Mouse (Mus musculus): Measurements from ENCODE around the gene Prl2c3. TPM values are rescaled to one million over a fixed set of nuclear protein-coding genes. Genes with fewer than 3 reads are reported as not detected.
"Not testable (repeated sequence)": the region's sequence is repeated elsewhere in the genome, so short reads cannot be mapped to it uniquely, and the experiment has no call there.

The Prl2c3 gene
- total RNA-seq (2017): not detected in 2 replicates

DNA sequence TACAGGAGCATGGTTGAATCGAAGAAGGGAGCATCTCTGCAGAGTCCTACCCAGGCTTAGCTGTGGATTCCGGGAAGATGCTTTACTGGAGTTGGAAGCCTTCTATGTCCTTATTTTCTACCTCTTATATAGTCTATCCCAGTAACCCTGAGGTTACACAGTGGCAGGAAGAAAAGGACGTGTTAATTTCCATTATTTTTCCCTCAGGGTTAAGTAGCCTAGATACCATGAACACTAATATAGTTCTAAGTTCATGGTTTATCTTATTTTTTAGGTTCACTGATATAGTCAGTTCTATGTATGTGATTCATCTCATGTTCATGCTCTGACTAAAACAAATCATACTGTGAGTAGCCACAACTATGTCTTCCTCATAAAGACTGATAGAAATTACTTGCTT, at the start of gene Prl2c3:
Prl2c3 (minus strand) TSS at position 101 of the 400 bp plus-strand sequence.
- not testable (repeated sequence) for ATAC-seq (replicated peaks in 1 of 2; ENCODE audit: insufficient read depth in 1 of 2, low FRiP score in 2 of 2, low TSS enrichment in 1 of 2, low read depth in 1 of 2, poor library complexity in 2 of 2, severe bottlenecking in 2 of 2)

DNA sequence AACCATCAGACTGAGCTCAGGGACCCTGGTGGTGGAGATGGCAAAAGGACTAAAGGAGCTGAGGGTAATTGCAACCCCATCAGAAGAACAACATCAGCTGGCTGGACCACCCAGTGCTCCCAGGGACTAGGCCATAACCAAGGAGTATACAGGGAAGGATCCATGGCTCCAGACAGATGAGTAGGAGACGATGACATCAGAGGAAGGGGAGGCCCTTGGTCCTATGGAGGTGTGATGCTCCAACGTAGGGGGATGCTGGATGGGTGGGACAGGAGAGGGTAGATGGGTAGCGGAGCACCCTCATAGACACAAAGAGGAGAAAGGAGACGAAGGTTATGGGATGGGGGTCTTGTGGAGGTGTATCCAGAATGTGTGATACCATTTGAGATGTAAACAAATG, 48.4 kb upstream of the Prl2c3 start:
- peak in 1 of 2 experiments; percentile 25; a peak in 1 of 4 replicates for ATAC-seq (replicated peaks in 1 of 2; ENCODE audit: insufficient read depth in 1 of 2, low FRiP score in 2 of 2, low TSS enrichment in 1 of 2, low read depth in 1 of 2, poor library complexity in 2 of 2, severe bottlenecking in 2 of 2)

DNA sequence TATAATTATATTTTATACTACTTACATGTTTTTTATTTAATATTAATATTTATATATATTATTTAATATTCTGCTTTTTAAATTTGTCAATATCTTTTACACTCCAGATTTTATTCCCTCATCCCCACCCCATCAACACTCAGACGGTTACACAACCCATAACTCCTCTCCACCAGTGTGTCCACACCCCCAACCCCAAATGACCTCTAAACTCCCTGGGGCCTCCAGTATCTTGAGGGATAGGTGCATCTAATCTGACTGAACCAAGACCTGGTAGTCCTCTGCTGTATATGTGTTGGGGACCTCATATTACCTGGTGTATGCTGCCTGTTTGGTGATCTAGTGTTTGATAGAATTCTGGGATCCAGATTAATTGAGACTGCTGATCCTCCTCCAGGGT, 44.8 kb upstream of the Prl2c3 start:
- not testable (repeated sequence) for ATAC-seq (replicated peaks in 1 of 2; ENCODE audit: insufficient read depth in 1 of 2, low FRiP score in 2 of 2, low TSS enrichment in 1 of 2, low read depth in 1 of 2, poor library complexity in 2 of 2, severe bottlenecking in 2 of 2)

DNA sequence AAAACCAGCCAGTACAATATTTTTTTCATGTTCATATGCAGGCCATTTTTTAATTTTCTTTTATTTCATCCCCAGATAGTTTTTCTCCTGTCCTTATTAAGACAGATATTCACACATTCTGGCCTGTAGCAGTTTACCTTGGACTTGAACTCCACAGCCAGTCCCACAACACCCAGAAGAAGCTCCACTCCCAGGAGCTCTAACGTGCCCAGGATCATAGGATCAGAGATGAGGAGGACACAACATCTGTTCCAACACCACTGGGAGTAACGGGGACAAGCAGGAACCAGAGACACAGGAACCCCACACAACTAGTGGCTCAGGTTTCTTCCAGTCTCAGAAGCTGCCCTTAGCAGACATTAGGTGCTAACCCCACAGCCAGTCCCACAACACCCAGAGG, 37.7 kb upstream of the Prl2c3 start:
- ATAC-seq (replicated peaks in 1 of 2; ENCODE audit: insufficient read depth in 1 of 2, low FRiP score in 2 of 2, low TSS enrichment in 1 of 2, low read depth in 1 of 2, poor library complexity in 2 of 2, severe bottlenecking in 2 of 2): not testable (repeated sequence)

DNA sequence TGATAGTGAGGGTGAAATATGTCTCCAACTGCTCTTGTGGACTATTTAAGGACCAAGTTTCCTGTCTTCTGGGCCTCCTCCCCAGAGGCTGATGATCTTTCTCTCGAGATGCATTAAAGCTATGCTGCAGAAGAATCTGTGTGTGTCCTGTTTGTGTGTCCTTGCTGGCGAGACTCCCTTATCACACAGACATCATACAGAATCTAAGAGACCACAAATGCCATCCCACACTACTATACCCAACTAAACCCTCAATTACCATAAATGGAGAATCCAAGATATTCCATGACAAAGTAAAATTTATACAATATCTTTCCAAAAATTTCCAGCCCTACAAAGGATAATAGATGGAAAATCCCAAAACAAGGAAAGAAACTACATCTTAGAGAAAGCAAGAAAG, 31.9 kb upstream of the Prl2c3 start:
- ATAC-seq (replicated peaks in 1 of 2; ENCODE audit: insufficient read depth in 1 of 2, low FRiP score in 2 of 2, low TSS enrichment in 1 of 2, low read depth in 1 of 2, poor library complexity in 2 of 2, severe bottlenecking in 2 of 2): no peak

DNA sequence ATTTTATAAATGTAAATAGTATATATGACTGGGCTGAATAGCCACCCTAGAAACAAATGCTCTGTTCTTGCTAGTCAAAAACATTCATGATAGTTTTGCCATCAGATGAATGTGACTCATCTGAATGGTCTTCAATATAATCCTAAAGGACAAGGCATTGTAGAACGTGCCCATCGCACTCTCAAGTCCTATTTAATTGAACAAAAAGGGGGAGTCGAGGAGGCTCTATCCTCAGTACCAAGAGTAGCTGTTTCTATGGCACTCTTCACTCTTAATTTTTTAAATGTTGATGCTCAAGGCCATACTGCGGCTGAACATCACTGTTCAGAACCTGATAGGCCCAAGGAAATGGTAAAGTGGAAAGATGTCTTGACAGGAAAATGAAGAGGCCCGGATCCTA, 29.2 kb upstream of the Prl2c3 start:
- ATAC-seq (replicated peaks in 1 of 2; ENCODE audit: insufficient read depth in 1 of 2, low FRiP score in 2 of 2, low TSS enrichment in 1 of 2, low read depth in 1 of 2, poor library complexity in 2 of 2, severe bottlenecking in 2 of 2): no peak

DNA sequence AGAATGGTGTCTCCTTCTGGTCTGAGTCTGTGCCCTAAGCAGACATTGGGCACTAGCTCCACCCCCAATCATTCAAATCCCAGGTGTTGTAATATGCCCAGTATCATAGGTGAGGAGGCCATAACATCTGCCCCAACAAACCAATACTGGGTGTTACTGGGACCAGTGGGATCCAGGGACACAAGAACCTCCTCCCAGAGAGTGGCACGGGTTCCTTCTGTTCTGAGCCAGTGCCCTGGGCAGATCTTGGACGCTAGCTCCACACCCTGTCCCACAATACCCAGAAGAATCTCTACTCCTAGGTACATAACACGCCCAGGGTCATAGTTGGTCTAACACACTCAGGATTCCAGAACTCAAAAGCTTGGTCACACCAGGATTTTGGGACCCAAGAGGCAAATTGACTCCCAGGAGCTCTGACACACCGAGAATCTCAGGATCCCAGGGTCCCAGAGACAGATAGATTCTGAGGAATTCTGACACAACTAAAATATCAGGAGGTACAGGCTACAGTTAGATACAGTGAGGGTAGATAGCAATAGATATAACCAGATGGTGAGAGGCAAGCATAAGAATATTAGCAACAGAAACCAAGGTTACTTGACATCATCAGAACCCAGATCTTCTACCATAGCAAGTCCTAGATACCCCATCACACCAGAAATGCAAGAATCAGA, 24.8 kb upstream of the Prl2c3 start:
- peak; percentile 58 to 59; a peak in 2 of 4 replicates for ATAC-seq (replicated peaks in 1 of 2; ENCODE audit: insufficient read depth in 1 of 2, low FRiP score in 2 of 2, low TSS enrichment in 1 of 2, low read depth in 1 of 2, poor library complexity in 2 of 2, severe bottlenecking in 2 of 2)

DNA sequence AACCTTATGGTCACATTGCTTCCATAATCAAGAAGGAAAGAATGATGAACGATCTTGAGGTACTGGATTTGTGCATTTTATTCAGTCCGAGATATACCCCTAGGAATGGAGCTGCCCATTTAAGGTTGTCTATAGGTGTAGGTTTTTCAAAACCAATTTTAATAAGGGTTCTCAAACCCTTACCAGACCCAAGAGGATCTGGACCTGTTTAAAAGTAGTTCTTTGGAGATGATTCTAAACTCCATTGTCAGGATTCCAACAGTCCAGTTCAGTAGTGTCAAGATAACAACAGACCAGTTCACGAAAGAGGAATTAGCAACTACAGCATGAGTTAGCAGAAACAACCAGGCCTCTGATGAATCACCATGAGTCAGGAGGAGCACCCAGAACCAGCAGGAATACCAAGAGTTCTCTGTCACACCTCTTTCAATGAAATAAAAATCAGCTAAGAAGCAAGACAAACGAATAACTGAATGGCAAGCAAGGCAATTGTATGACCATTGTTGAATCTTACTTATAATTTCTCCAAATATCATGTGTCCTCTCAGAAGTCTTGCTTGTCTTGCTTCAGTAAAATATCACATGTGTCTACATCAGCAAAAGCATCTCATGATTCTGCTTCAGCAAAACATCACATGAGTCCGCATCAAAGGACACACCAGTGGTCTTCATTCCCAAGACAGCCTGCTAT, 14.0 kb upstream of the Prl2c3 start:
- ATAC-seq (replicated peaks in 1 of 2; ENCODE audit: insufficient read depth in 1 of 2, low FRiP score in 2 of 2, low TSS enrichment in 1 of 2, low read depth in 1 of 2, poor library complexity in 2 of 2, severe bottlenecking in 2 of 2): not testable (repeated sequence)

DNA sequence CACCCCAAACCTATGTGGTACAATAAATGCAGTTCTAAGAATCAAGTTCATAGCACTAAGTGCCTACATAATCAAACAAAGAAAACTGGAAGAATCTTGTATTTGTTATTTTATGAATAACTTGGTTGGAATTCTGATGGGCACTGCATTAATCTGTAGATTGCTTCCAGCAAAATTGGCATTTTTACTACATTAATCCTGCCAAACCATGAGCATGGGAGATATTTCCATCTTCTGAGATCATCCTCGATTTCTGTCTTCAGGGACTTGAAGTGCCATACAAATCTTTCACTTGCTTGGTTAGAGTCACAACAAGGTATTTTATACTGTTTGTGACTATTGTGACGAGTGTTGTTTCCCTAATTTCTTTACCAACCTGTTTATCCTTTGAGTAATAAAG, 9.7 kb upstream of the Prl2c3 start:
- ATAC-seq (replicated peaks in 1 of 2; ENCODE audit: insufficient read depth in 1 of 2, low FRiP score in 2 of 2, low TSS enrichment in 1 of 2, low read depth in 1 of 2, poor library complexity in 2 of 2, severe bottlenecking in 2 of 2): no peak

DNA sequence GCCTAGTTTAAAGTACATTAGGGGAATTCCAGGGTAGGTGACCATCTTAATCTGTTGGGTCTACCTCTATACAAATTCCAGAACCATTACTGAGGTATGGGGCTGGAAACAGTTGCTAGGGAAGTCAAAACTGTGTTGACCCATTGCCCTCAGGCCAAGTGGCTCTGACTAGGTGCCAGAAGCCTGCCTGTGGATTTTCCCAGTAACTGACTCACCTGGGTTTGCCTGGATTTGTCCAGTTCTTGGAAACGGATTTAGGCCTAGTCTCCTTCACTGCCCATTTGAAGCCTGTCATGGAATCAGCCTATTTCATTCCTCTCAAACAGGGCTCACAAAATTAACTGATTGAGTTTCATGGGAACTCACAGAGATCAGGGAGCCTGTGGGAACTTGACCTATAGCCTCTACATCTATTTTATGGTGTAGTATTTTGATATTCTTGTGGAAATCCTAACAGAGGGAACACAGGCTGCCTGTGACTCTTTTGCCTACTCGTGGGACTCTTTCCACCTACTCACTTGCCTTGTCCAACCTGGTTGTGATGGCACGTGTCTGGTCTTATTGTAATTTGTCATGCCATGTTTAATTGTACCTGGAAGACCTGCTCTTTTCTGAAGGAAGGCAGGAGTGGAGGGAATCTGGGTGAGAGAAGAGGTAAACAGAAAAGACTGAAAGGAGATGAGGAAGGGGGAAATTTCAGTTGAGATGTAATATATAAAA, 9.1 kb upstream of the Prl2c3 start:
- not testable (repeated sequence) for ATAC-seq (replicated peaks in 1 of 2; ENCODE audit: insufficient read depth in 1 of 2, low FRiP score in 2 of 2, low TSS enrichment in 1 of 2, low read depth in 1 of 2, poor library complexity in 2 of 2, severe bottlenecking in 2 of 2)

DNA sequence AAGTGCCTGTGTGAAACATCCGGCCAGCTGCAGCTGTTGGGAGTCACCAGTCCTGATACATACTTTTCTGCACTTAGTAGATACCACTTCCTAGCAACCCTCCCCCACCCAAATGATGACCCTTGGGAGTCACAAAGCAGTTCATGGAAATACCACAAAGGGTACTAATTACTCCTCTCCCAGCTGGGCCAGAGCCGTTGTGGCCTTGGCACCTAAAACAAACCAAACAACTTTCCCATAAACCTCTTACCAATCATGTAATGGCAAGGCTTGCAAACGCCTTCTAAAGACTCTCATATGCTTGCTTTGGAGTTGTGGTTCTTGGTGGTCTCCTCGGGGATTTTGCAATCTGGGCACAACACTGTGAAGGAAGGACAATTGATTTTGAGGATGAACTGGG, 6.6 kb upstream of the Prl2c3 start:
- not testable (repeated sequence) for ATAC-seq (replicated peaks in 1 of 2; ENCODE audit: insufficient read depth in 1 of 2, low FRiP score in 2 of 2, low TSS enrichment in 1 of 2, low read depth in 1 of 2, poor library complexity in 2 of 2, severe bottlenecking in 2 of 2)

DNA sequence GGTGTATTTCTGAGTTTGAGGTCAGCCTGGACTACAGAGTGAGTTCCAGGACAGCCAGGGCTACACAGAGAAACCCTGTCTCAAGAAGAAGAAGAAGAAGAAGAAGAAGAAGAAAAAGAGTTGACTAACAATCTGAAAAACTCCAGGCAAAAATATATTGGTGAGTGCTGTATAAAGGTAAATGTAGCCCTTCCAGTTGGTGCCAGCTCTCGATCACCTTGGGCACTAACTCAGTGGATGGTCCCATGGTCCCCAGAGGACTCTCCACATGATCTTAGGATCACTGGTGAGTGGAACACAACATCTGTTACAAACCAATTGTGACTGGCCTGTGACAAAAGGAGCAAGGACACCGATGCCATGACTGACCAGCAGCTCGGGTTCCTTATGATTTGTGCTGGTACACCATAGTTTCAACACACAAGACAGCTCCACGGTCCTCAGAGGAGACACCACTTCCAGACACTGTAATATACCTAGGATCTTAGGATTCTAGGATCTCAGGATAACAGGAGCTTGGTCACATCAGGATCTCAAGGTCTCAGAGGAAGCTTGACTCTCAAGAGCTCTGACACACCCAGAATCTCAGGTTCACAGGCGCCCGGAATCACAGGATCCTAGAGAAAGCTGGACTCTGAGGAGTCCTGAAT, 30.3 kb downstream of the Prl2c3 start:
- ATAC-seq (replicated peaks in 1 of 2; ENCODE audit: insufficient read depth in 1 of 2, low FRiP score in 2 of 2, low TSS enrichment in 1 of 2, low read depth in 1 of 2, poor library complexity in 2 of 2, severe bottlenecking in 2 of 2): 0 out of 4 replicates have a peak, but pooled peaks of 1 of the 2 experiments have one; percentile 14

Other genes starting within 250 kb of the Prl2c3 start
- gene Ero1lb, start 234.2 kb downstream of the Prl2c3 start, total RNA-seq (2017): 7.4 and 10.3 TPM in 2 replicates
- gene Prl2c2, start 205.3 kb upstream of the Prl2c3 start, total RNA-seq (2017): not detected in 2 replicates